Mouse (Mus musculus) CH12F3 (cell line): Measurements from ENCODE around the gene Amfr.

Experiments used
- in situ Hi-C: fragments of 300-500 bp; cut with MboI; formaldehyde crosslinking; loops from 2 replicates; pipeline ENCODE4 v1.14.3; 2020; ENCODE audit warnings: low sequenced_read_pairs

Amfr gene

DNA sequence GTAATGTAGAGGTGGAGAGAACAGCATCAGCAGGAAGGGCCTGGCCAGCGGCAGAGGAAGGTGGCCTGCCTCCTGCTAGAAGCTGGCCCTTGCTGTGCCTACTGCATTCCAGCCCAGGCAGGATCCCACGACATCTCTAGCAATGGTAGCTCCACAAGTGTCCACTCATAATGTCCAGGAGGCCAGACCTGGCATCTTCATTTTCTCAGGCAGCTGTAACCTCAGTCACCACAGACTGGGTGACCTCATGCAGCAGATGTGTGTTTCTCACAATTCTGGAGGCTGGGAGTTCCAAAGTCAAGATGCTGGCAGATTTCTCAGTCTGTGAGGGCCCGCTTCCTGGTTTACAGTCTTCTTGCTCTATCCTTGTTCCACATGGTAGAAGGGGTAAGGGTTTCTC lies 74.4 kb downstream of the Amfr start:
- in situ Hi-C loops = loop anchor here (25.0 kb wide), 1 partner anchor 926 kb away; no protein-coding TSS in a partner anchor

DNA sequence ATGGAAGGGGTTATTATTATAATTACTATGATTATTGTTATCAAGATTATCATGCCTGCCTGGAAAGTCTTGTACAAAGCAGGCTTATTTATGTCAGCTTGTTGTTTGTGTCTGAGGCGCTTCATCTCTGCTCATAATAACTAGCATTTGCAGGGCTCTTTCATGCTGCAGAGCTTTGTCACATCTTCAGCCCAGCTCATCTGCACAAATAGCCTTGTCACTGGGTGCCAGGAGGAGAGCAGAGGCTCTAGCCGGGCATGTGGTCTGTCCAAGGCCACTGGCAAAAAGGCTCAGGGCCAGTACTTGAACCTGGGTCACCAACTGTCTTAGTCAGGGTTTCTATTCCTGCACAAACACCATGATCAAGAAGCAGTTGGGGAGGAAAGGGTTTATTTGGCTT lies 79.4 kb downstream of the Amfr start:
- in situ Hi-C loops = loop anchor here (25.0 kb wide), 1 partner anchor 921 kb away; no protein-coding TSS in a partner anchor

DNA sequence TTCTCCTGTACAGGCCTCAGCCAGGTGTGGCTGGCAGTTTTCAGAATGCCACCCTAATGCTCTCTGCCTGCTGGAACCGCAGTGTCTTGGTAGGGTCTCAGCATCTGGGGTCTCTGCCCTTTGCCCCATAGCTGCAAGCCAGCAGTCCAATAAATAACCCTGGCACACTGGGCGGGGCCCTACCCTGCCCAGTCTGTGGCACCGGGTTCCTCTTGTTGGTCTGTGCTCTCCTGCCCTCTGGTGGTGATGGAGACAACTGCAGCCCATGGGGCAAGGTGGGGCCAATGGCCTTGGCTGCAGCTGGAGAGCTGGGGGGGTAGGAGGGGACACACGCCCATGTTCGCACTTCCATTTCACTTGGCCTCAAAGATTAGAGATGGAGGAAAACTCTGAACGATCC lies 79.8 kb downstream of the Amfr start:
- in situ Hi-C loops = loop anchor here (25.0 kb wide), 1 partner anchor 921 kb away; no protein-coding TSS in a partner anchor

DNA sequence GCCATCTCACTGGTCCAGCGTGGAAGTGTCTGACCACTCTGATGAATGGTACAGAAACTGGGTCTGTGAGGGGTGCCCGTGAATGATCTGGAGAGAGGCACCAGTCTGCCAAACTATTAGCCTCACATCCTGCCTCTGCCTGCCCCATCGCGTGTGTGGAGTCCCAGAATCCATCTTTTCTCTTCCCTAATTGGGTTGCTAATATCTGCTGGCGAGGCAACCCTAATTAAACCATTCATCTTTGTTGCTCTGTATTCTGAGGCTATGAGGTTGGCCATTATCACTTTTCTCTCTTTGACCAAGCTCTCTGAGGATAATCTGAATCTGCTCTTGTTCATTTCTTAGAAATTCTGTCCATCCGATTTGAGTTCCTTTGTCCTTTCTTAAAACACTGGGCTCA lies 81.3 kb downstream of the Amfr start:
- in situ Hi-C loops = loop anchor here (25.0 kb wide), 1 partner anchor 919 kb away; no protein-coding TSS in a partner anchor

DNA sequence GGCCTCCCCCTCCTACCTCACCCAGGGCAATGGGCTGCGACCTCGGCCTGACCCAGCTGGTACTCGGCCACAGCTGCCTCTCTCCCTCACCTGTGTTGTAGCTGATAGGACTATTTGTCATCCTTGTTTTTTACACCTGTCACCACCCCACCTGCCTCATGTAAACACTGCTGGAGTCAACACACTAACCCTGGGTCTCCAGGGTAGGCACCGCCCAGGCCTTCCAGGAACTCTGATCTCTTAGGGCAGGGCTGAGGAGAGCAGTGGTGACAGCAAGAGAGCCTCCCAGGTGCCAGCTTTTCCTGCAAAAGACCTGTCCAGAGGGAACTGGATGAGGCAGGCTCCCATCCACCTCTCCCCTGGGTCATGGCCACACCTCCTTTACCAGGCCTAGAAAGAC lies 83.4 kb downstream of the Amfr start:
- in situ Hi-C loops = loop anchor here (25.0 kb wide), 1 partner anchor 917 kb away; no protein-coding TSS in a partner anchor

DNA sequence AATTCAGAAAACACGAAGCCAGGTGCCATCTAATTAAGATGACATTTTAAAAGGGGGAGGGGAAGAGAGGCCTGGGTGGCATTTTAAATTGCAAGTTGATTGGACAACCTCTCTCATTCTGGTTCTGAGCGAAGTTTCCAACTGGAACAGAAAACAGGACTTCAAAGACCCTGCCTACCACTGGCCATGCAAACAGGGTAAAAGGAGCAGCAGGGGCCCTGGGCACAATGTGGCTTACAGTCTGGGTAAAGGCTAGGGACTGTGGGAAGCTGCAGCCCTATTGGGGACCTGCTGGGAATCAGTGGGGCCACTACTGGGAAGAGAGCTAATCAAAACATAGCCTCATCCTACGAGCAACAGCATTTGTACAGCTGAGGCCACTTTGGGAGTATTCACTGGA lies 87.1 kb downstream of the Amfr start:
- in situ Hi-C loops = loop anchor here (25.0 kb wide), 1 partner anchor 913 kb away; no protein-coding TSS in a partner anchor

DNA sequence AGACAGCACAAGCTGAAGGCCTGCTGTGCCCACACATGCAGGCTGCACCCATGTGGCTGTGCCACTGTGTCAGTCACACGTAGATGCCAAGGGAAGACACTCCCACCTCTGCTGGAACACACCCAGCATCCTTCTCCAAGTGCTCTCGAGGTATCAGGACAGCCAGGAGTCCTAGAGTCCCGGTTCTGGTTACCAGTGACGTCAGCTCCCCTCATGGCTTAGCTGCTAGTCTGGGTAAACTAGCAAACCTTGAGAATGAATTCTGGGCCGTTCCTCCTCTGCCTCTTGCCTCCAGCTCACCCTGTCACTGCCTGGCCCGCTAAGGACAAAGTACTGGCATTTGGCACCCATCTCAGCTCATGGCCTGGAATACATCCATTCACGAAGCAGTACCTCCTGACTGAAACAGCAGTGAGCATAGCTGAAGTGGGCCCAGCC lies 88.7 kb downstream of the Amfr start:
- in situ Hi-C loops = no loop called here
